Mouse (Mus musculus) yolk sac, embryonic 10.5 days (tissue): ENCODE results near the gene Gabpa.

Experiments used
- DNase-seq: peaks from one replicate; pipeline ENCODE4 v3.0.0-alpha.2; 2017; ENCODE audit warnings: low spot score

Gene Gabpa

DNA sequence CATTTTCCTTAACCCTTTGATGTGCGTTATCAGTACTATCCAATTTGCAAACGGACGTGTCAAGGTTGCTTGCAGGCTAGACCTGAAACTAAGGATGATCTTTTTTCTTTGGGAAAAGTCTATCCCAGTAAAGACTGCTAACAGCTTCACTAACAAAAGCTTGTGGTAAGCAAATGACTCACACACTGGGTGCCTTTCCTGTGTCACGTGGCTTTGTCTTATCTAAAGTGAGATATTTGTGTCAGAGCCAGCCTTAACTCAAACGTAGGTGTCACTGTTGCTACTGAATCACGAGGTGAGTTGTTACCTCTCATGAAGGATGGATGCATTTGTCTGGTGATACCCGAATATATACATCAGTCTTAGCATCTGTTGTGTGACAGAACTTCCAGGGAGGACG is 29.9 kb downstream of the Gabpa start:
- no peak for DNase-seq

DNA sequence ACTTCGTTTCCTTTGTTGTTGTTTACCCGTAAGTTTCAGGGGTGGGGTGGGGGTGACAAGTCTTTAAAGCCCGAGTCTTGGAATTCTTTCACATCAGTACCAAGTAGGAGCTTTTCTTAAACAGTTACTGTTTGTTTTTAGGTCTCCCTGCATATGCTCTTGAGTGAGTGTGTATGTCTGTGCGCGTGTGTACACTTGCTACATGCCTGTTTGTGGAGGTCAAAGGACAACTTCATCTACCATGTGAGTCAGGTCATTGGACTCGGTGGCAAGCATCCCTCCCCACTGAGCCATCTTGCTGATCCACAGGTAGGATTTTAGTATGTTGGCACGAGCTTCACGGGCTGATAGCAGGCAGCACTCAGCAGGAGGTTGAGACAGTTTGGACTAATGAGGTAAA is 39.1 kb downstream of the Gabpa start:
- DNase-seq: no peak

DNA sequence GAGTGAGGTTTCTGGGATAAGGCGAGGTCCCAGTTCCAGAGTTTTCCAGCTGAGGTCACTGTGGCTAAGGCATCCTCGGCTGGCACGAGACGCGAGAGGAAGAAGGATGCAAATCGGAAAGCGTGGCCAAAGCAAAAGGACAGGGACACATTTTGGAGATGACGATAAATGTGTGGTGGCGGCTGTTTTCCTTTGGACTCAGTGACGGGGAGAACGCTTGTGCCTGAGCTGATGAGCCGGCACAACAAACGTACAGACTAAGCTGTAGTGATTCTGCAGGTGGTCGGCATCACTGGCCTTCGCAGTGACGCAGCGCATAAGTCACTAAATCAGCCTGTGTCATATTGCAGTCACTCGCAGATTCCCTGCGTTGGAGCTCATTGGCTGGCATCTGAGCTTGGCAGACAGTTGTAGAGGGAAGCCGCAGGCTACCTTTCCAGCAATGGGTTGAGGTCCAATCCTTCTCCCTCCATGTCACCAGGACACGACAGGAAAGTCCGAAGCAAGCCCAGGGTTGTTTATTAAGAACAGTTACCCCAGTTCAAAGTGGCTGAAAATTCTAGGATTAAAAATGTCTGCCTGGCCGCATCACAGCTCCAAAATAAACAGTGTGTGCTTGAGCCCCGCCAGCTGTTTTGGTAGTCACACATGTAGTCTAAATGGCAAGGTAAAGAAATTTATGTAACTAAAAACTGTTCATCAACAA is 40.4 kb downstream of the Gabpa start:
- DNase-seq: no peak

DNA sequence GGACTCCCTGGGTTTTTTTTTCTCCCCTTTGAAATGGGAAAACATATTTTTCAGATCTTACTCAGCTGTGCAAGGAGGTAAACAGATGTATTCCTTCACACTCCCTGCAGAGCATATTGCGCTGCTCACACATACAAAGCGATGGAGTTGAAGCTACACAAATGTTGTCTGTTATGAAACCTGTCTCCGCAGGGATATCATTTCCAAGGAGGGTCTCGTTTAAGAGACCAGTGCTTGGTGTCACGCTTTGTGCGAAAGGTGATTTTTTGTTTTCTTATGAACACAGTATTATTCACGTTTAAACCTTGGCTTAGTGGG is 41.0 kb downstream of the Gabpa start:
- DNase-seq: no peak

DNA sequence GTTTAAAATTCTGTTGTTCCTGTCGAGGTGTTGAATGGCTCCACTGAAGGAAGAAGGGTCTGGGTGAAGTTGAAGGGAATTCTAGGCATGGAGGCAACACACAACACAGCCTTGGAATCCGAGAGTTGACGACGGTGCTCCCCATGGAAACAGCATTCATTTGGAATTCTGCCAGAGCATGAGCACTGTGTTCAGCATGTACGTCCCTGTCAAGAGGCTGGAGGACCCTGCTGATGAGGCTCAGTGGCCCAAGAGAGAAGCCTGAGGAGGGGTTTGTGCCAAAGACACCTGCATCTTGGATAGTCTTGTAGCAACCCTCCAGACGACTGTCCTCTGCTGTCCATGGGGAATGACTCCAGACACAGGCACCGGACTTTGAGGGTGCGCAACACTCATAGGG is 41.4 kb downstream of the Gabpa start:
- no peak for DNase-seq

DNA sequence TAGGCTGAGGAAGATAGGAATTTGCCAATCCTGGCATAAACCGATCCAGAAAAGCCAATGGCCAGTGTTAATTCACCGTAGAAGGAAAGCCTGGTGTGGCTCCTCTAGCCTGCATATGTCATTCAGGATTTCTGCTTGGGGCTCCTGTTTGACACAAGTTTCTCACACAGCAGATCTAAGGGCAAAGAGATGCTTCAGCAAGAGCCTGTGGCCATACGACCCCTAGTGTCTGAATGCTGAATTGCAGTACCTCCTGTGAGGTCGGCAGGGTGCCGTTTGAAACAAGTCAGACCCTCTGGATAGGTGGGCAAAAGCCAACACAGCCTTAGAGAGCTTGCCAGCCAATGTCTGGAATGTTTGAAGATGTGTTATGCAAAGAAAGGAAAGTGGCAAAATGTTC is 44.4 kb downstream of the Gabpa start:
- no peak for DNase-seq

DNA sequence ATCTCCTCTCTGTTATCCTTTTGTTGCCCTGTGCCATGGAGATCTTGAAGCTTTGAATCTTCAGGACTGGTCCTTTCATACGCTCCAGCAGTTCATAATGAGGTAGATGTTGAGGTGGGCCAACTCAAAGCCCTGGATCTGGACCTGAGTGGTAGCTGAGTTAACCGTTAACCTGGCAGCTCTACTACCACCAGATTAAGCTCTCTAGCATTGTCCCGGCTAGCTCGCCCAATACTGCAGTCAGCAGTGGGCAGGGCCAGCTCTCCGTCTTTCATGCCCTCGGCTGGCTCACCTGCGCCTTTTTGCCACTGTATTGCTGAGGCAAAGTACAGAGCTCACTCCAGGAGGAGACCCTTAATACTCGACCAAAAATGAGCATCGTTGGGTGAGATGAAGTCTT is 46.4 kb downstream of the Gabpa start:
- no peak for DNase-seq

DNA sequence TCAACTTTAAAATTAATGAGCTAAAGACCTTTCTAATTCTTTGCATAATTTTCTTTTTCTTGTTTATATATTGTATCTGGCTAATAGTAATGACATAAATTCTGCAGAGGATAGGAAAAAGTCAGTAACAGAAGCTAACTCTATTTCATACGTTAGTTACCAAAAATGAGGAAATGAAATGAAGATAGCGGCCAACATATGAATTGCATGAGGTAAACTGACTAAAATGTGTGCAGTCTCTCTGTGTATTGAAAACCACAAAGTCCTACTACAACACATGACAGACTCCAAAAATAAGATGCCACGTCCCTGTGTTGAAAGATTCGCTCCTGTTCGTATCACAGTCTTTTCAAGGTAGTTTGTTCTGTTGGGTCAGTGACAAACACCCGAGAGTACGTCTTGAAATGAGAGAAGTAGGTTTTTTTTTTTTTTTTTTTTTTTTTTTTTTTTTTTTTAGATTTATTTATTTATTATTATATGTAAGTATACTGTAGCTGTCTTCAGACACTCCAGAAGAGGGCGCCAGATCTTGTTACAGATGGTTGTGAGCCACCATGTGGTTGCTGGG is 47.1 kb downstream of the Gabpa start:
- no peak for DNase-seq

DNA sequence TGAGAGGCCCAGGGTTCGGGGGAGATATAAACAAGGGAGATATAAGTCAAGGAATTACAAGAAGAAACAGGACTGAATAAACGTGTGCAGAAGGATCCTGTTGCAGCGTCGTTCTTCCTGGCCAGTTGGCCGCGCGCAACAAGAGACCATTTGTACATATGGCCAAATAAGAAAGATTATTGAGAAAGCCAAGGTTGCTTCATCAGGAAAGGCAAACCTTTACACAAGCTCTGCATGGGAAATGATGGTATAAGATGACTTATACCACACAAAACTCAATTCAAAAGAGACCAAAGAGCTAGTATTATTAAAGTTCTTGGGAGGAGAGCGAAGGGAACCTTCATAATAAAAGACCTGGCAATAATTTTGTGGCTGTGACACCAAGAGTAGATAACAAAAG is 49.8 kb downstream of the Gabpa start:
- DNase-seq: no peak

DNA sequence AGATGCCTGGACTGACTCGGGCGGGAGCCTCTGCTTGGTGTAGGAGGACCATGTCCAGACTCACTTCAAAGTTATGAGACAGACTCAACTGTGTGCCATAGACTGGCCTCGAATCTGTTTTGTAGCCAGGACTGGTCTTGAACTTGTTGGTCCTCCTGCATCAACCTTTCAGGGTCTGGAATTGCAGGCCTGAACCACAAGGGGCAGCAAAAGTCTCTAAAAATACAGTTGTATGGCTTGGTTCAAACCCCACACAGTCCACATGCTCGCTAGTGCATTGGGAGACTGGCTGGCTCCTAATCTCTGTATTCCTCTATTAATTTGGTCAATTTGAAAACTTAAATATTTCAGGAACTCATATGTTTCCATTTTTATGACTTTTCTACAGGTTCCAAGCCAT is 68.3 kb downstream of the Gabpa start:
- no peak for DNase-seq

DNA sequence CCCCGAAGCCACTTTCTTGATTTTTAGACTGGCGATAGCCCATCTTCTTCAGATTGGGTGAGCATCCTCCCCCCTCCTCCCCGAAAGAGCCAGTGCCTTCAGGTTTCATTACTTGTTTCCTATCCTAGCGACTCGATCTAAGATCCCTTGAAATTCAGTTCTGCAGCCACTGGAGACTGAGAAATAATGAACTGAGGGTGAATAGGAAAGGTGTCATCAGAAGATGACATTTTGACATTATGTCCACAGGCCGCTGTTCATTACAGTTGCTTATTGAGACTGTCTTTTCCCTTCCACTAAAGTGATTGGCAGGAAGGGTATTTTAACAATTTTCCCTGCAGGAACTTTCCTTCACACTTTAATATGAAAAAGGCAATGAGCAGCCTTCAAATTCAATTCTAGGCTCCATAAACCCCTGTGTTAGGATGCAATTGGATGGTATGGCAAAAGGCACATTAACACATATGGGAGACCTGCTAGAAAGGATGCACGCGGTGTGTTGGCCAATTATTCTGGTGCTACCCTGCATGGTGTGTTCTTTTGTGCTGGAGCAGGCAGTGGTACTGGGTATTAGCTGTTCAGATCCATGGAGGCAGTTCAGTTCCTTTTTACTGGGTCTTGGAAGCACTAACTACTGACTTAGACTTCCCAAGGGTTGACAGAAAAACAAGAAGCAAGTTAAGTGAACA is 76.9 kb downstream of the Gabpa start:
- no peak for DNase-seq
